Mouse (Mus musculus) myocyte (in vitro differentiated cells): ENCODE results near the gene Ddah2. TPM values are rescaled to one million over a fixed set of nuclear protein-coding genes. Genes with fewer than 3 reads are reported as not detected.
A peak's percentile ranks its signal among the peaks of the same experiment; 100 is the strongest.
"Not testable (repeated sequence)": the region's sequence is repeated elsewhere in the genome, so short reads cannot be mapped to it uniquely, and the experiment has no call there.

Experiments
- H3K27me3 ChIP-seq: one replicate; pipeline ENCODE4 v1.6.1; 2011; ENCODE audit not compliant: control insufficient read depth, insufficient read depth, insufficient read length
- H3K36me3 ChIP-seq: one replicate; pipeline ENCODE4 v1.6.1; 2011; ENCODE audit not compliant: control insufficient read depth, insufficient read depth
- H3K4me2 ChIP-seq: one replicate; pipeline ENCODE4 v1.6.1; 2011; ENCODE audit warnings: low read depth, control low read depth
- H3K4me3 ChIP-seq: one replicate; pipeline ENCODE4 v1.5.1; 2011; ENCODE audit warnings: mild to moderate bottlenecking, control low read depth, moderate library complexity
- H3K79me2 ChIP-seq: one replicate; pipeline ENCODE4 v1.6.1; 2011; ENCODE audit not compliant: control insufficient read depth, insufficient read depth
- H3ac ChIP-seq: one replicate; pipeline ENCODE4 v1.6.1; 2011; ENCODE audit not compliant: control insufficient read depth, insufficient read length
- CEBPB ChIP-seq: IDR thresholded peaks from 2 replicates; pipeline ENCODE4 v1.6.1; 2011; ENCODE audit warnings: mild to moderate bottlenecking, moderate library complexity; ENCODE audit not compliant: poor library complexity, insufficient read depth, severe bottlenecking
- E2F4 ChIP-seq: IDR thresholded peaks from one replicate; pipeline ENCODE4 v1.6.1; 2011; ENCODE audit warnings: mild to moderate bottlenecking, control low read depth, moderate library complexity; ENCODE audit not compliant: insufficient read depth
- MAX ChIP-seq: IDR thresholded peaks from one replicate; pipeline ENCODE4 v1.6.1; 2011; ENCODE audit warnings: low read depth, mild to moderate bottlenecking, control low read depth
- MYOD1 ChIP-seq, 3 experiments: IDR thresholded peaks; one replicate each; pipeline ENCODE4 v1.6.1; 2011; ENCODE audit warnings: control low read depth in 2 of 3, low read depth in 2 of 3, mild to moderate bottlenecking in 2 of 3, moderate library complexity in 1 of 3; ENCODE audit not compliant: insufficient read length in 2 of 3, control insufficient read depth in 1 of 3
- MYOG ChIP-seq, 3 experiments: IDR thresholded peaks; one replicate each; pipeline ENCODE4 v1.6.1; 2011; ENCODE audit warnings: control low read depth in 2 of 3, low read depth in 2 of 3, mild to moderate bottlenecking in 2 of 3; ENCODE audit not compliant: insufficient read length in 2 of 3, control insufficient read depth in 1 of 3, insufficient read depth in 1 of 3
- POLR2A ChIP-seq: IDR thresholded peaks from one replicate; pipeline ENCODE4 v1.6.1; 2011; ENCODE audit warnings: low read depth, mild to moderate bottlenecking, control low read depth, moderate library complexity; ENCODE audit not compliant: insufficient read length
- POLR2AphosphoS2 ChIP-seq: IDR thresholded peaks from one replicate; pipeline ENCODE4 v1.6.1; 2011; ENCODE audit warnings: low read depth, control low read depth; ENCODE audit not compliant: insufficient read length
- REST ChIP-seq: IDR thresholded peaks from one replicate; pipeline ENCODE4 v1.6.1; 2011; ENCODE audit warnings: mild to moderate bottlenecking, control low read depth, moderate library complexity; ENCODE audit not compliant: insufficient read depth, insufficient read length
- SRF ChIP-seq: IDR thresholded peaks from one replicate; pipeline ENCODE4 v1.6.1; 2011; ENCODE audit warnings: low read depth; ENCODE audit not compliant: control insufficient read depth, insufficient read length
- TCF12 ChIP-seq: IDR thresholded peaks from one replicate; pipeline ENCODE4 v1.6.1; 2011; ENCODE audit warnings: mild to moderate bottlenecking, control low read depth; ENCODE audit not compliant: poor library complexity, insufficient read depth, severe bottlenecking
- TCF3 ChIP-seq: IDR thresholded peaks from one replicate; pipeline ENCODE4 v1.6.1; 2011; ENCODE audit warnings: low read depth, control low read depth; ENCODE audit not compliant: insufficient read length
- USF1 ChIP-seq: IDR thresholded peaks from one replicate; pipeline ENCODE4 v1.6.1; 2011; ENCODE audit warnings: low read depth, mild to moderate bottlenecking, control low read depth, moderate library complexity
- polyA plus RNA-seq: library from polyadenylated mRNA; unstranded; fragments of >200 nt; fragmentation: generic; extraction: Trizol; gene quantifications from one replicate; pipeline ENCODE4 v1.2.1, GENCODE M21; 2012; ENCODE audit warnings: missing spikeins

Ddah2 gene
- polyA plus RNA-seq, 1 experiment, result 101 TPM

- Histone ChIP-seq H3ac (no peak overlapping the region), H3K36me3 (no peaks in the 10 kb centered on the region), H3K4me3 (no peak overlapping the region), H3K27me3 (no peaks in the 10 kb centered on the region), H3K79me2 (no peaks in the 10 kb centered on the region), H3K4me2 (no peak overlapping the region)
- TF ChIP-seq POLR2A, result no peak
- TF ChIP-seq MYOG (IDR thresholded peaks at IDR 0.05; ENCODE audit: control insufficient read depth in 1 of 3, insufficient read depth in 1 of 3, insufficient read length in 2 of 3, low read depth in 2 of 3), result no peak
- no peak for TF ChIP-seq POLR2AphosphoS2
- TF ChIP-seq CEBPB, result no peak
- no peak for TF ChIP-seq TCF3
- no peak for TF ChIP-seq MYOD1 (IDR thresholded peaks at IDR 0.05; ENCODE audit: control insufficient read depth in 1 of 3, insufficient read length in 2 of 3, low read depth in 2 of 3)
- TF ChIP-seq E2F4, result no peak
- TF ChIP-seq REST, result no peak
- no peak for TF ChIP-seq MAX
- TF ChIP-seq SRF, result no peak
- TF ChIP-seq USF1, result no peak
Observed at GRCm38 (mm10) chr17:35032323-35032870, 26.4 kb upstream of the Ddah2 start.

- H3K4me2 ChIP-seq, result not testable (repeated sequence)
Observed at GRCm38 (mm10) chr17:35033703-35034102, 25.1 kb upstream of the Ddah2 start.

DNA sequence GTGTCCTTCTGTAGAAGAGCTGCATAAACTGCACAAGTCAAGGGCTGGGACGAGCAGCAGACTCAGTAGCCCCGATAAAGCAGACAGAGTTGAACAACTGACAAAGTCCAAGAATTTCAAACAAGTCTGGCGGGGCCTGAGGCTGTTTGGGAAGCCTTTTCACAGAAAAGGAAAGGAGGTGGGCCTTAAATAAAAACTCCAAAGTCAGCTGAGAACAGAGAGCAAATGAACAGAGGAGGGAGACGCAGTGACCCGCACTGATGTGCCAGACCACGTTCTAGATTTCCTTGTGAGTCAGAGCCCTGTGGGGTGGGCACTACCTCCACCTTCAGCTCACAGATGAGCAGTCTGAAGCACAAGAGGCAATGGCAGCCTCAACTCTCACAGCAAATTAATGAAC lies 23.9 kb upstream of the Ddah2 start:
- TF ChIP-seq E2F4, result no peak
- Histone ChIP-seq H3ac (no peak overlapping the region), H3K27me3 (no peaks in the 10 kb centered on the region), H3K79me2 (no peaks in the 10 kb centered on the region), H3K4me3 (no peak overlapping the region), H3K36me3 (no peaks in the 10 kb centered on the region), H3K4me2 (no peak overlapping the region)

More at GRCm38 (mm10) chr17:35033703-35034102, 25.1 kb upstream of the Ddah2 start:
- not testable (repeated sequence) for H3K27me3 ChIP-seq, H3K4me3 ChIP-seq, H3K36me3 ChIP-seq, H3ac ChIP-seq, H3K79me2 ChIP-seq
- peak in 2 of 3 experiments; percentile 35 to 58 for TF ChIP-seq MYOD1 (IDR thresholded peaks at IDR 0.05; ENCODE audit: control insufficient read depth in 1 of 3, insufficient read length in 2 of 3, low read depth in 2 of 3)

- no peaks in the 10 kb centered on the region for H3K27me3 ChIP-seq
- no peak overlapping the region for H3ac ChIP-seq
- TF ChIP-seq POLR2A (no peak), USF1 (no peak), REST (no peak), TCF3 (no peak), POLR2AphosphoS2 (no peak), MAX (no peak), E2F4 (no peak), MYOD1 (IDR thresholded peaks at IDR 0.05; ENCODE audit: control insufficient read depth in 1 of 3, insufficient read length in 2 of 3, low read depth in 2 of 3) (no peak), CEBPB (no peak), SRF (no peak), TCF12 (no peak), MYOG (IDR thresholded peaks at IDR 0.05; ENCODE audit: control insufficient read depth in 1 of 3, insufficient read depth in 1 of 3, insufficient read length in 2 of 3, low read depth in 2 of 3) (no peak)
- no peaks in the 10 kb centered on the region for H3K79me2 ChIP-seq
- H3K4me2 ChIP-seq, result peak overlapping the region; percentile 61
- H3K4me3 ChIP-seq, result no peak overlapping the region
- no peaks in the 10 kb centered on the region for H3K36me3 ChIP-seq
Observed at GRCm38 (mm10) chr17:35039121-35039873, 19.5 kb upstream of the Ddah2 start.

DNA sequence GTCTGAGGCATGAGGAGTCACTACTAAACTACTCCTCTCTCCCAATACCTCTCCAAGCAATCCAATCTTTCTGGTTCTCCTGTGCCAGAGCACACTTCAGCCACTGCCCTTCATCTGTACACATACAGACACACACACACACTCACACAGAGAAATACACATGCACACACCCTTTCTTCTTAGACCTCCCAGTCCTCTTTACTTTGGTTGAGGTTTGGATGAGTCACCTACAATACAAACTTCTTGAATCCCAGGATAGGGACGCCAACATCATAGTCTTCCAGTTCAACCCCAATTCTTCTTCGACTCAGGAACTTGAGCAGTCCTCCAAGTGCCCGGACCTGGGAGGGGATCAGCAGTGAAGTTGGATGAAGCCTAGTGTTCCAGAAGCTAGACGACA lies 15.0 kb upstream of the Ddah2 start:
- H3K4me2 ChIP-seq, result peak overlapping the region; percentile 65
- no peak overlapping the region for H3ac ChIP-seq
- no peaks in the 10 kb centered on the region for H3K27me3 ChIP-seq
- TF ChIP-seq POLR2A (no peak), MYOG (IDR thresholded peaks at IDR 0.05; ENCODE audit: control insufficient read depth in 1 of 3, insufficient read depth in 1 of 3, insufficient read length in 2 of 3, low read depth in 2 of 3) (no peak), E2F4 (no peak), TCF12 (no peak), CEBPB (no peak), REST (no peak), MYOD1 (IDR thresholded peaks at IDR 0.05; ENCODE audit: control insufficient read depth in 1 of 3, insufficient read length in 2 of 3, low read depth in 2 of 3) (no peak), USF1 (no peak), MAX (no peak), POLR2AphosphoS2 (no peak), TCF3 (no peak), SRF (no peak)
- H3K36me3 ChIP-seq, result no peaks in the 10 kb centered on the region
- H3K79me2 ChIP-seq, result no peaks in the 10 kb centered on the region
- no peak overlapping the region for H3K4me3 ChIP-seq
